Mouse (Mus musculus): ENCODE measurements around the gene Tbx15.

Gene Tbx15

GRCm38 (mm10) chr3:99246629-99247028, 6.4 kb downstream of the Tbx15 start:
- Histone ChIP-seq H3K36me3 (ENCODE audit: insufficient read depth, low read length) (no peaks in the 10 kb centered on the region), H3K9me3 (ENCODE audit: low read length) (no peaks in the 10 kb centered on the region), H3K27me3 (ENCODE audit: insufficient read depth, low read length) (peaks cover 98% of the 10 kb centered on the region), H3K4me1 (replicated peaks; ENCODE audit: low read depth, low read length) (peaks cover 40% of the 10 kb centered on the region), H3K4me3 (replicated peaks; ENCODE audit: low read length) (no peak overlapping the region)
- TF ChIP-seq POU5F1 (IDR thresholded peaks at IDR 0.05; ENCODE audit: borderline replicate concordance, low read length), result no peak
- TF ChIP-seq CTCF (conservative IDR thresholded peaks at IDR 0.05; ENCODE audit: low read length), result no peak
- no peak for TF ChIP-seq NANOG (IDR thresholded peaks at IDR 0.05; ENCODE audit: borderline replicate concordance, low read length)

- TF ChIP-seq NANOG (IDR thresholded peaks at IDR 0.05; ENCODE audit: borderline replicate concordance, low read length) (no peak), CTCF (conservative IDR thresholded peaks at IDR 0.05; ENCODE audit: low read length) (no peak), POU5F1 (IDR thresholded peaks at IDR 0.05; ENCODE audit: borderline replicate concordance, low read length) (no peak)
- Histone ChIP-seq H3K36me3 (ENCODE audit: insufficient read depth, low read length) (no peaks in the 10 kb centered on the region), H3K9me3 (ENCODE audit: low read length) (no peaks in the 10 kb centered on the region), H3K27me3 (ENCODE audit: insufficient read depth, low read length) (peaks cover 98% of the 10 kb centered on the region), H3K4me3 (replicated peaks; ENCODE audit: low read length) (no peak overlapping the region), H3K4me1 (replicated peaks; ENCODE audit: low read depth, low read length) (peaks cover 32% of the 10 kb centered on the region)
Observed at GRCm38 (mm10) chr3:99247586-99247985, 7.4 kb downstream of the Tbx15 start.

GRCm38 (mm10) chr3:99247996-99248801, 8.0 kb downstream of the Tbx15 start:
- no peak for TF ChIP-seq CTCF (conservative IDR thresholded peaks at IDR 0.05; ENCODE audit: low read length)
- TF ChIP-seq POU5F1 (IDR thresholded peaks at IDR 0.05; ENCODE audit: borderline replicate concordance, low read length), result no peak
- TF ChIP-seq NANOG (IDR thresholded peaks at IDR 0.05; ENCODE audit: borderline replicate concordance, low read length), result no peak
- no peaks in the 10 kb centered on the region for H3K9me3 ChIP-seq (ENCODE audit: low read length)
- peaks cover 34% of the 10 kb centered on the region for H3K4me1 ChIP-seq (replicated peaks; ENCODE audit: low read depth, low read length)
- H3K36me3 ChIP-seq (ENCODE audit: insufficient read depth, low read length), result no peaks in the 10 kb centered on the region
- peak overlapping the region; percentile 41; the same call in 1 of the 2 replicates for H3K4me3 ChIP-seq (replicated peaks; ENCODE audit: low read length)
- peaks cover 98% of the 10 kb centered on the region for H3K27me3 ChIP-seq (ENCODE audit: insufficient read depth, low read length)

GRCm38 (mm10) chr3:99248831-99249550, 8.8 kb downstream of the Tbx15 start:
- H3K36me3 ChIP-seq (ENCODE audit: insufficient read depth, low read length), result no peaks in the 10 kb centered on the region
- H3K9me3 ChIP-seq (ENCODE audit: low read length), result no peaks in the 10 kb centered on the region
- H3K4me1 ChIP-seq (replicated peaks; ENCODE audit: low read depth, low read length), result peaks cover 38% of the 10 kb centered on the region
- H3K27me3 ChIP-seq (ENCODE audit: insufficient read depth, low read length), result peaks cover 96% of the 10 kb centered on the region
- peak overlapping the region; percentile 41; the same call in 1 of the 2 replicates for H3K4me3 ChIP-seq (replicated peaks; ENCODE audit: low read length)
- no peak for TF ChIP-seq CTCF (conservative IDR thresholded peaks at IDR 0.05; ENCODE audit: low read length)
- no peak for TF ChIP-seq POU5F1 (IDR thresholded peaks at IDR 0.05; ENCODE audit: borderline replicate concordance, low read length)
- TF ChIP-seq NANOG (IDR thresholded peaks at IDR 0.05; ENCODE audit: borderline replicate concordance, low read length), result no peak

GRCm38 (mm10) chr3:99249551-99249870, 9.3 kb downstream of the Tbx15 start:
- no peak overlapping the region for H3K4me3 ChIP-seq (replicated peaks; ENCODE audit: low read length)
- peaks cover 42% of the 10 kb centered on the region for H3K4me1 ChIP-seq (replicated peaks; ENCODE audit: low read depth, low read length)
- H3K36me3 ChIP-seq (ENCODE audit: insufficient read depth, low read length), result no peaks in the 10 kb centered on the region
- H3K9me3 ChIP-seq (ENCODE audit: low read length), result no peaks in the 10 kb centered on the region
- no peak for TF ChIP-seq NANOG (IDR thresholded peaks at IDR 0.05; ENCODE audit: borderline replicate concordance, low read length)
- no peak for TF ChIP-seq POU5F1 (IDR thresholded peaks at IDR 0.05; ENCODE audit: borderline replicate concordance, low read length)
- TF ChIP-seq CTCF (conservative IDR thresholded peaks at IDR 0.05; ENCODE audit: low read length), result no peak
- peaks cover 96% of the 10 kb centered on the region for H3K27me3 ChIP-seq (ENCODE audit: insufficient read depth, low read length)

GRCm38 (mm10) chr3:99249906-99250305, 9.7 kb downstream of the Tbx15 start:
- H3K27me3 ChIP-seq (ENCODE audit: insufficient read depth, low read length), result peaks cover 96% of the 10 kb centered on the region
- no peaks in the 10 kb centered on the region for H3K9me3 ChIP-seq (ENCODE audit: low read length)
- no peak overlapping the region for H3K4me3 ChIP-seq (replicated peaks; ENCODE audit: low read length)
- no peaks in the 10 kb centered on the region for H3K36me3 ChIP-seq (ENCODE audit: insufficient read depth, low read length)
- peaks cover 39% of the 10 kb centered on the region for H3K4me1 ChIP-seq (replicated peaks; ENCODE audit: low read depth, low read length)
- TF ChIP-seq POU5F1 (IDR thresholded peaks at IDR 0.05; ENCODE audit: borderline replicate concordance, low read length) (no peak), CTCF (conservative IDR thresholded peaks at IDR 0.05; ENCODE audit: low read length) (no peak), NANOG (IDR thresholded peaks at IDR 0.05; ENCODE audit: borderline replicate concordance, low read length) (no peak)

- H3K4me3 ChIP-seq (replicated peaks; ENCODE audit: low read length), result no peak overlapping the region
- H3K4me1 ChIP-seq (replicated peaks; ENCODE audit: low read depth, low read length), result peaks cover 43% of the 10 kb centered on the region
- peaks cover 96% of the 10 kb centered on the region for H3K27me3 ChIP-seq (ENCODE audit: insufficient read depth, low read length)
- H3K36me3 ChIP-seq (ENCODE audit: insufficient read depth, low read length), result no peaks in the 10 kb centered on the region
- H3K9me3 ChIP-seq (ENCODE audit: low read length), result no peaks in the 10 kb centered on the region
- TF ChIP-seq POU5F1 (IDR thresholded peaks at IDR 0.05; ENCODE audit: borderline replicate concordance, low read length), result no peak
- no peak for TF ChIP-seq CTCF (conservative IDR thresholded peaks at IDR 0.05; ENCODE audit: low read length)
- TF ChIP-seq NANOG (IDR thresholded peaks at IDR 0.05; ENCODE audit: borderline replicate concordance, low read length), result no peak
Observed at GRCm38 (mm10) chr3:99251271-99252165, 11.3 kb downstream of the Tbx15 start.
